Mouse (Mus musculus) limb, embryonic 12.5 days (tissue): ENCODE data around the gene Ap5s1. TPM values are rescaled to one million over a fixed set of nuclear protein-coding genes. Genes with fewer than 3 reads are reported as not detected.

Source experiments
- ATAC-seq: fragments of 200-750 bp; cut with Nextera tagmentation; 2 replicates; pipeline ENCODE4 v1.8.0; 2017; ENCODE audit warnings: low read depth, moderate TSS enrichment; ENCODE audit not compliant: insufficient number of reproducible peaks, insufficient read depth, low FRiP score, low TSS enrichment
- H3K27ac ChIP-seq: fragments of 300-500 bp; sonication (generic); 2 replicates; pipeline ENCODE4 v1.5.1; 2016; ENCODE audit warnings: mild to moderate bottlenecking, moderate library complexity
- H3K27me3 ChIP-seq: fragments of 300-500 bp; sonication (generic); 2 replicates; pipeline ENCODE4 v1.6.1; 2016; ENCODE audit warnings: mild to moderate bottlenecking, moderate library complexity
- H3K36me3 ChIP-seq: fragments of 300-500 bp; sonication (generic); 2 replicates; pipeline ENCODE4 v1.6.1; 2016; ENCODE audit warnings: mild to moderate bottlenecking, moderate library complexity
- H3K4me1 ChIP-seq: fragments of 300-500 bp; sonication (generic); replicated peaks from 2 replicates; pipeline ENCODE4 v1.6.1; 2016
- H3K4me2 ChIP-seq: fragments of 300-500 bp; sonication (generic); 2 replicates; pipeline ENCODE4 v1.6.1; 2016; ENCODE audit warnings: mild to moderate bottlenecking, moderate library complexity
- H3K4me3 ChIP-seq: fragments of 300-500 bp; sonication (generic); replicated peaks from 2 replicates; pipeline ENCODE4 v1.5.1; 2016; ENCODE audit warnings: mild to moderate bottlenecking
- H3K9ac ChIP-seq: fragments of 300-500 bp; sonication (generic); replicated peaks from 2 replicates; pipeline ENCODE4 v1.6.1; 2016; ENCODE audit warnings: mild to moderate bottlenecking, moderate library complexity
- H3K9me3 ChIP-seq: fragments of 300-500 bp; sonication (generic); 2 replicates; pipeline ENCODE4 v1.6.1; 2016; ENCODE audit warnings: mild to moderate bottlenecking, moderate library complexity
- WGBS: fragments of 180-500 bp; shearing (Covaris S2); methylation state at CpG from one replicate; pipeline ENCODE4 v1.1.7; 2016; 5-methylcytosine and 5-hydroxymethylcytosine counted together
- polyA plus RNA-seq: library from polyadenylated mRNA; unstranded; fragments of >200 nt; fragmentation: Nextera tagmentation; extraction: Ambion mirVana; gene quantifications from 2 replicates; pipeline ENCODE4 v1.2.1, GENCODE M21; 2016

Gene Ap5s1
- polyA plus RNA-seq = 23.3 and 26.7 TPM in 2 replicates

DNA sequence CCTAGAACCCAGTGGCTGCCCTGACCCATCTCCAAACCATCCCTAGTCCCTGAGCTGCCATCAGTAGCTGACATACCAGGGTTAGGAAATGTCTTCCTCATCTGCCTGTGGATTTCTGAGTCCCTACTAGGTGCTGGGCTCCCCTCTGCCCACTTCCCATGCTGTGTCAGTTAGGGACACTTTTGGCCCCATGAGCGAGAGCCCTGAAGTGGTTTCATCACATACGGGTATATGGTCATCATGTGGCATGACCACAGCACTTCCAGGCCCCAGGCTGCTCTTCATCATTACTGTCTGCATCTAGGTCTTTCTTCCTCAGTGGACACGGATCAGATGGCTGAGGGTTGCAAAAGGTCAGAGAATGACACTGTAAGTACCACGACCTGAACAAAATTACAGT lies at the start of gene Ap5s1:
TSS of gene Ap5s1 (plus strand) at position 301 of the 400 bp plus-strand sequence.
- H3K27me3 ChIP-seq = no peaks in the 10 kb centered on the region
- peaks cover 14% of the 10 kb centered on the region for H3K4me1 ChIP-seq
- no peak within 1 kb of the TSS for H3K9ac ChIP-seq
- H3K27ac ChIP-seq = no peak within 1 kb of the TSS
- H3K36me3 ChIP-seq = no peaks in the 10 kb centered on the region
- H3K4me3 ChIP-seq = no peak within 1 kb of the TSS
- WGBS = 75% methylated on average over 4 of the region's 4 CpGs
- H3K9me3 ChIP-seq = no peaks in the 10 kb centered on the region
- no peak within 1 kb of the TSS for H3K4me2 ChIP-seq
- ATAC-seq = no peak

GRCm38 (mm10) chr2:131159491-131159910 lies 47.4 kb upstream of the Ap5s1 start:
- Histone ChIP-seq H3K27ac (peak overlapping the region; percentile 70), H3K9me3 (no peaks in the 10 kb centered on the region), H3K27me3 (no peaks in the 10 kb centered on the region), H3K4me2 (peak overlapping the region; percentile 94), H3K4me1 (peaks cover 27% of the 10 kb centered on the region), H3K4me3 (peak overlapping the region; percentile 76), H3K9ac (peak overlapping the region; percentile 85), H3K36me3 (peaks cover 13% of the 10 kb centered on the region)
- WGBS = under 1% methylated on average over 18 of the region's 18 CpGs
- ATAC-seq = peak; percentile 67

DNA sequence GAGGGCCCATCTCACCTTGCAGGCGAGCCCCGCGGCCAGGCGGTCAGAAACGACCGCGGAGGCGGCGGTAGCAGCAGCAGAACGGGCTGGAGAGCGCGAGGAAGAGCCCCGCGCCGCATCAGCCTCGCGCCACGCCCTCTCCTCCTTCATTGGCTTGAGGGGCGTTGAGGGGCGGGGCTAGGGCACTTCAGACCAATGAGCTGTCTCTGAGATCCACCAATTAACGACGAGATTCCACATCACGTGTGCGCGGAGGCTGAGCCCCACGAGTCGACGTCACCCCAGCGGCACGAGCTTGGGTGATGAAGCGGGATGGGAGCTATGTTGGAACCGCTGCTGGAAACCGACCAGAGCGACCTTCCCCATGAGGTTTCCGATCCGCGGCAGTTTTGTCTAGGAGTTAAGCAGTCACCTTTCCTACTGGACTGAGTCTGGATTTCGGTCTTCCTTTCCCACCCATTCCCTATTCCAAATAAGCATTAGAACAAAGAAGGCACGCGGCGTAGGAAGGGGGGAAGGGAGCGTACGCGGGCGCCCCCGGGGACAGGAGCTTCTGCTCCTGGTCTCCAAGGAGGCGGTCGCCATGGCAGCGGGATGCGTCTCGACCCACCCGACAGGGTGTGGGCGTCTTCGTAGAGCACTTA lies 46.8 kb upstream of the Ap5s1 start, which contains the start of gene 1700037H04Rik:
TSS of gene 1700037H04Rik (minus strand) at position 144 of the 644 bp plus-strand sequence.
- H3K36me3 ChIP-seq = peaks cover 9% of the 10 kb centered on the region
- peaks cover 27% of the 10 kb centered on the region for H3K4me1 ChIP-seq
- H3K27ac ChIP-seq = peak within 1 kb of the TSS; percentile 89
- no peaks in the 10 kb centered on the region for H3K27me3 ChIP-seq
- H3K9me3 ChIP-seq = no peaks in the 10 kb centered on the region
- peak; percentile 91 for ATAC-seq
- peak within 1 kb of the TSS; percentile 94 for H3K4me2 ChIP-seq
- H3K9ac ChIP-seq = peak within 1 kb of the TSS; percentile 85
- peak within 1 kb of the TSS; percentile 76 for H3K4me3 ChIP-seq
- under 1% methylated on average over 54 of the region's 54 CpGs for WGBS

GRCm38 (mm10) chr2:131160671-131161111 lies 46.2 kb upstream of the Ap5s1 start:
- under 1% methylated on average over 17 of the region's 17 CpGs for WGBS
- peak; percentile 11; the same call in 1 of the 2 replicates for ATAC-seq

GRCm38 (mm10) chr2:131163924-131164323 lies 43.0 kb upstream of the Ap5s1 start:
- Histone ChIP-seq H3K4me2 (no peak overlapping the region), H3K9ac (no peak overlapping the region; the same call in 1 of the 2 replicates), H3K36me3 (no peaks in the 10 kb centered on the region), H3K4me1 (peaks cover 13% of the 10 kb centered on the region), H3K9me3 (peaks cover 5% of the 10 kb centered on the region; the same call in 1 of the 2 replicates), H3K4me3 (no peak overlapping the region), H3K27ac (no peak overlapping the region), H3K27me3 (0 out of 2 replicates have a peak, but pooled peaks cover under 1% of the 10 kb centered on the region)
- no peak for ATAC-seq
- WGBS = 64% methylated on average over 7 of the region's 7 CpGs

More at GRCm38 (mm10) chr2:131160671-131161111, 46.2 kb upstream of the Ap5s1 start:
- Histone ChIP-seq H3K9me3 (no peaks in the 10 kb centered on the region), H3K27me3 (no peaks in the 10 kb centered on the region), H3K4me1 (peaks cover 27% of the 10 kb centered on the region), H3K4me3 (peak overlapping the region; percentile 76), H3K9ac (peak overlapping the region; percentile 63), H3K36me3 (peaks cover 4% of the 10 kb centered on the region; the same call in 1 of the 2 replicates), H3K27ac (peak overlapping the region; percentile 89), H3K4me2 (peak overlapping the region; percentile 94)

- H3K27ac ChIP-seq = no peak overlapping the region
- ATAC-seq = no peak
- H3K9ac ChIP-seq = no peak overlapping the region
- 88% methylated on average over 2 of the region's 2 CpGs for WGBS
- peaks cover 21% of the 10 kb centered on the region for H3K27me3 ChIP-seq
- no peak overlapping the region for H3K4me2 ChIP-seq
- no peak overlapping the region for H3K4me3 ChIP-seq
- no peaks in the 10 kb centered on the region for H3K36me3 ChIP-seq
- peaks cover 5% of the 10 kb centered on the region; the same call in 1 of the 2 replicates for H3K9me3 ChIP-seq
- H3K4me1 ChIP-seq = 0 out of 2 replicates have a peak, but pooled peaks cover 4% of the 10 kb centered on the region
These were observed 40.7 kb upstream of the Ap5s1 start for GRCm38 (mm10) chr2:131166172-131166571.

DNA sequence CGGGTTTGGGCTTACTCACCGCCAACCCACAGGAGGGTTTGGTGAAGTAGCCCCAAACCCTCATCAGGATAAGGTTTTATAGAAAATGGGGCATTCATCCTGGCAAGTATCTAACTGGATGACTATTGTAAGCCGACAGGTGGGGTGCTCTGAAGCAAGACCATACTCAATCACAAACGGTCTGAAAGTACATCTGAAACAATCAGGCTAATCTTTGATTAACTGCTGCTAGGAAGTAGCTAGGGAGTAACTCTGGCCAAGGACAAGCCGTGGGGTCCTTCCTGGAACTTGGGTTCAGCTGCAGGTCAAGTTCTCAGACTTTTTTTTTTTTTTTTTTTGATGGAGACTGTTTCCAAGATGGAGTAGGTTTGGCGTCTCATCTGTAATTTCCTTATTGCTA lies 38.9 kb upstream of the Ap5s1 start:
- H3K9me3 ChIP-seq = peaks cover 5% of the 10 kb centered on the region; the same call in 1 of the 2 replicates
- peaks cover 10% of the 10 kb centered on the region for H3K4me1 ChIP-seq
- no peak overlapping the region for H3K4me2 ChIP-seq
- H3K36me3 ChIP-seq = no peaks in the 10 kb centered on the region; the same call in 1 of the 2 replicates
- H3K27me3 ChIP-seq = peaks cover 39% of the 10 kb centered on the region
- H3K27ac ChIP-seq = no peak overlapping the region
- no peak for ATAC-seq
- no peak overlapping the region for H3K9ac ChIP-seq
- no peak overlapping the region for H3K4me3 ChIP-seq
- WGBS = 83% methylated on average over 6 of the region's 6 CpGs

DNA sequence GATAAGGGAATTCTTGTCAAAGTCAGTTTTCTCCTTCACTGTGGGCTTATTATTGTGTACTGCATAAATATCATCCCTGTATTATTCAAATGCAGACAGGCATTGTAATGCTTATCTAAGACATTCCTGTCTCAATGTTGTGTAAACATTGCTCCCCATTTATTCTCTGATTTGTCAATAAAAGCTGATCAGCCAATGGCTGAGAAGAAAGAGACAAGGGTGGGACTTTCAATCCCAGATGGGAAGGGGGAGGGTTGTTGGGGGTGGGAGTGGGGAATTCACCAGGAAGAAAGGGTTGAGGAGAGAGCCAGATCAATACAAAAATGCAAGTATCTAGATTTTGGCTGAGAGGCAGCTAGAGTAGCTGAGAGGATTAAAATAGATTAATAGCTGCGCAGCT lies 38.0 kb upstream of the Ap5s1 start:
- ATAC-seq = no peak
- Histone ChIP-seq H3K27ac (no peak overlapping the region), H3K4me3 (no peak overlapping the region), H3K4me2 (no peak overlapping the region), H3K4me1 (peaks cover 9% of the 10 kb centered on the region), H3K9ac (no peak overlapping the region), H3K36me3 (no peaks in the 10 kb centered on the region; the same call in 1 of the 2 replicates), H3K9me3 (peaks cover 5% of the 10 kb centered on the region; the same call in 1 of the 2 replicates), H3K27me3 (peaks cover 48% of the 10 kb centered on the region)
- 53% methylated on average over 1 of the region's 1 CpGs for WGBS

DNA sequence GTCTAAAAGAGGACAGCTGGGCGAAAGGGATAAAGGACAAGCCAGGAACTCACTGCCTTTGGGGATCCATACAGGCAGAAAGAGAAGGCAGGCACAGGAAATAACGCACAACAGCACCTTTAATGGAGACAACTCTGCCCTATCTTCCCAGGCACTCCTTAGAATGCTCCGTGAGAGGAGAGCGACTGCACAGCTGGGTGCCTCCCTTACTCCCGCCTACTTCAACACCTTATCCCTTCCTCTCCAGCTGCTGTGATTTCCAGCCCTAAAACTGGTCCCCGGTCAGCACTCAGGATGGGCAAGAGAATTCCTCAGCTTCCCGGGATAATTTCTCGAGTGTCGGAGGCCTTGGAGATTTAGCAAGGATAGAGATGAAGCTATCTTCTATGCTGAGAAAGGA lies 35.9 kb upstream of the Ap5s1 start:
- Histone ChIP-seq H3K27ac (no peak overlapping the region), H3K9ac (no peak overlapping the region; the same call in 1 of the 2 replicates), H3K4me2 (peak overlapping the region; percentile 60), H3K27me3 (peaks cover 54% of the 10 kb centered on the region), H3K4me1 (peaks cover 14% of the 10 kb centered on the region), H3K9me3 (peaks cover 5% of the 10 kb centered on the region; the same call in 1 of the 2 replicates), H3K4me3 (peak overlapping the region; percentile 33), H3K36me3 (no peaks in the 10 kb centered on the region; the same call in 1 of the 2 replicates)
- no peak for ATAC-seq
- WGBS = 9% methylated on average over 9 of the region's 9 CpGs

GRCm38 (mm10) chr2:131171401-131172104 lies 35.3 kb upstream of the Ap5s1 start:
- peak overlapping the region; percentile 60 for H3K4me2 ChIP-seq
- peaks cover 5% of the 10 kb centered on the region; the same call in 1 of the 2 replicates for H3K36me3 ChIP-seq
- no peak overlapping the region; the same call in 1 of the 2 replicates for H3K9ac ChIP-seq
- no peak for ATAC-seq
- H3K27me3 ChIP-seq = peaks cover 54% of the 10 kb centered on the region
- H3K4me1 ChIP-seq = peaks cover 17% of the 10 kb centered on the region
- H3K4me3 ChIP-seq = peak overlapping the region; percentile 33
- H3K9me3 ChIP-seq = peaks cover 5% of the 10 kb centered on the region; the same call in 1 of the 2 replicates
- H3K27ac ChIP-seq = no peak overlapping the region
- WGBS = 3% methylated on average over 43 of the region's 43 CpGs

GRCm38 (mm10) chr2:131172322-131172721 lies 34.6 kb upstream of the Ap5s1 start:
- 39% methylated on average over 9 of the region's 9 CpGs for WGBS
- Histone ChIP-seq H3K27me3 (peaks cover 54% of the 10 kb centered on the region), H3K27ac (no peak overlapping the region), H3K36me3 (peaks cover 13% of the 10 kb centered on the region; the same call in 1 of the 2 replicates), H3K4me1 (peaks cover 25% of the 10 kb centered on the region), H3K9me3 (peaks cover under 1% of the 10 kb centered on the region; the same call in 1 of the 2 replicates), H3K4me2 (no peak overlapping the region), H3K4me3 (no peak overlapping the region), H3K9ac (no peak overlapping the region)
- no peak for ATAC-seq
